Mouse (Mus musculus) limb, embryonic 13.5 days (tissue): ENCODE measurements around the gene Slc9a9. TPM values are rescaled to one million over a fixed set of nuclear protein-coding genes. Genes with fewer than 3 reads are reported as not detected.

Experiments
- ATAC-seq: fragments of 200-750 bp; cut with Nextera tagmentation; 2 replicates; pipeline ENCODE4 v1.8.0; 2017; ENCODE audit warnings: low read depth, moderate number of reproducible peaks, moderate TSS enrichment; ENCODE audit not compliant: low FRiP score
- H3K27ac ChIP-seq: fragments of 300-500 bp; sonication (generic); 2 replicates; pipeline ENCODE4 v1.5.1; 2015; ENCODE audit warnings: inconsistent platforms, mild to moderate bottlenecking, moderate library complexity
- H3K27me3 ChIP-seq: fragments of 300-500 bp; sonication (generic); 2 replicates; pipeline ENCODE4 v1.6.1; 2015; ENCODE audit warnings: mild to moderate bottlenecking, inconsistent platforms
- H3K36me3 ChIP-seq: fragments of 300-500 bp; sonication (generic); 2 replicates; pipeline ENCODE4 v1.6.1; 2015; ENCODE audit warnings: inconsistent platforms, mild to moderate bottlenecking, moderate library complexity
- H3K4me1 ChIP-seq: fragments of 300-500 bp; sonication (generic); 2 replicates; pipeline ENCODE4 v1.6.1; 2015; ENCODE audit warnings: inconsistent platforms
- H3K4me2 ChIP-seq: fragments of 300-500 bp; sonication (generic); replicated peaks from 2 replicates; pipeline ENCODE4 v1.6.1; 2015; ENCODE audit warnings: inconsistent platforms, mild to moderate bottlenecking, moderate library complexity
- H3K4me3 ChIP-seq: fragments of 300-500 bp; sonication (generic); 2 replicates; pipeline ENCODE4 v1.5.1; 2015; ENCODE audit warnings: moderate library complexity, mild to moderate bottlenecking, inconsistent platforms
- H3K9ac ChIP-seq: fragments of 300-500 bp; sonication (generic); 2 replicates; pipeline ENCODE4 v1.6.1; 2015; ENCODE audit warnings: mild to moderate bottlenecking, inconsistent platforms
- H3K9me3 ChIP-seq: fragments of 300-500 bp; sonication (generic); 2 replicates; pipeline ENCODE4 v1.6.1; 2016; ENCODE audit warnings: inconsistent platforms
- WGBS: fragments of 180-500 bp; shearing (Covaris S2); methylation state at CpG from one replicate; pipeline ENCODE4 v1.1.7; 2015; 5-methylcytosine and 5-hydroxymethylcytosine counted together
- polyA plus RNA-seq: library from polyadenylated mRNA; unstranded; fragments of >200 nt; fragmentation: Nextera tagmentation; extraction: Ambion mirVana; gene quantifications from 2 replicates; pipeline ENCODE4 v1.2.1, GENCODE M21; 2015

Slc9a9 gene
- polyA plus RNA-seq, 1 experiment from 2014 or later = 3.6 TPM

DNA sequence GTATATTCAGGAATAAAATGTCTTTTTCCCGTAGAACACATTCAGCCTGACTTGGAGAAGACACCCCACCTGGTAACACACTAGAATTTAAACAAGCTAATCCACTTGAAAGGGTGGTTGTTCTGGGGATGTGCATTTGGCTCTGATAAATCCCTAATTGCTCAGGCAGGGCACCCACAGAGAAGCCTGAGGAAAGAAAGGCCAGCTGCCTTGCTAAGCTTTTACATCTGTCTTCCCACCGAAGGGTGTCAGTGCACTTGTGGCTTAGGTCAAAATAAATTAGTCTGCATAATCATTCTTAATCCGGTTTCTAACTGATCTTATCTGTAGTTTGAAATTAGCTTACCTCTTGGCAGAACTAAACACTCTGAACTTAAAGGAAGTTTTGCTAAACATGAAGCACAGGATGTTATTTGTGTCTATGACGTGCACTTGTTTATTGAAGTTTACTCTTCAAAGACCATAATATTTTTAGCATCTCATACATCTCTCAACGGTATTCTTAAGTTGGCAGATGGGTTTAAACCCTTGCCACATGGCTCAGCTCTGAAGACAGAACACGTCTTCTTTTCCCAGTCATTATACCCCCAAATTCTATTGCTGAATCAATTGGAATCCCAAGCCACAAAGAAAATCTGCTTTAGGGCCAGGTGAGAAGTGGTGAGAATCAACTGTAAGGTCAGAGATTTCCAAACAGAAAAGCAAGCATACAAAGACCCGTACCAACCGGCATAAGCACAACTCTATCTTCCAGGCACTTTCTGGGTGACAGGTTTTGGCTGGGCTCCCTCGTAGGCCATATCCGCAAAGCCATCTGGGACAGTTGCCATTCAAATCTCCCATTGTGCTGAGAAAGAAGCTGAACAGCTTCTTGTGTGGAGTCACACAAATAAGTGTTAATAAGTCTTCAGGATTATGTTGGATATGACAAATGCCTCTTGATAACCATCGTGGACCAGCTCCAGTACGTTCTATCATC, 443.7 kb downstream of the Slc9a9 start:
- no peak overlapping the region for H3K4me3 ChIP-seq
- ATAC-seq = no peak
- no peak overlapping the region for H3K4me2 ChIP-seq
- H3K27ac ChIP-seq = no peak overlapping the region
- H3K4me1 ChIP-seq = peaks cover 6% of the 10 kb centered on the region
- H3K9me3 ChIP-seq = no peaks in the 10 kb centered on the region
- no peak overlapping the region for H3K9ac ChIP-seq
- H3K36me3 ChIP-seq = no peaks in the 10 kb centered on the region
- WGBS = 65% methylated on average over 12 of the region's 12 CpGs
- 0 out of 2 replicates have a peak, but pooled peaks cover 9% of the 10 kb centered on the region for H3K27me3 ChIP-seq

DNA sequence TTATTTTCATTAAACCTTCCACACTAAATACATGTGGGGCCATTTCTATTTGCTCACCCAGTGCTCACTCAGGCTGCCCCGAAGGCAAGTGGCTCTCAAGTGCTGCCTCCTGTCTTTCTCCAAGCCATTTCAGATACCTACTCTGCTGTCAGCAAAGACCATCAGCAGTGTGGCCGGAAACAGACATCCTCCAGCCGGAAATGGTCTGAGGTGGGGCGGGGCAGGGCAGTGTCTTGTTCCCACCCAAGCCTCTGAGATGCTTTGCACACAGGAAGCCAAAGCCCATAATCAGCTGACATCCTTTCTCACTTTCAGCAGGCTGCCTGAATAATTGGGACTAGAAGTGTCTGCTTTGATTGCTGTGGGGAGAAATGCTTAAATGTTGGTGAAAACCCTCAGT, 450.4 kb downstream of the Slc9a9 start:
- peaks cover 40% of the 10 kb centered on the region for H3K4me1 ChIP-seq
- H3K27ac ChIP-seq = no peak overlapping the region
- H3K27me3 ChIP-seq = 0 out of 2 replicates have a peak, but pooled peaks cover 10% of the 10 kb centered on the region
- no peak for ATAC-seq
- H3K4me2 ChIP-seq = peak overlapping the region; percentile 51
- no peak overlapping the region for H3K4me3 ChIP-seq
- no peak overlapping the region for H3K9ac ChIP-seq
- WGBS = 29% methylated on average over 4 of the region's 4 CpGs
- no peaks in the 10 kb centered on the region for H3K9me3 ChIP-seq
- no peaks in the 10 kb centered on the region for H3K36me3 ChIP-seq

- Histone ChIP-seq H3K4me1 (peaks cover 51% of the 10 kb centered on the region), H3K9me3 (no peaks in the 10 kb centered on the region), H3K36me3 (no peaks in the 10 kb centered on the region), H3K4me3 (peak overlapping the region; percentile 20), H3K27ac (peak overlapping the region; percentile 48; the same call in 1 of the 2 replicates), H3K4me2 (peak overlapping the region; percentile 51), H3K27me3 (0 out of 2 replicates have a peak, but pooled peaks cover 10% of the 10 kb centered on the region), H3K9ac (no peak overlapping the region; the same call in 1 of the 2 replicates)
- ATAC-seq = peak; percentile 81
- WGBS = 15% methylated on average over 11 of the region's 11 CpGs
Observed at GRCm38 (mm10) chr9:95121151-95121835, 451.6 kb downstream of the Slc9a9 start.

GRCm38 (mm10) chr9:95125683-95126082, 456.0 kb downstream of the Slc9a9 start:
- WGBS = 25% methylated on average over 1 of the region's 1 CpGs
- 0 out of 2 replicates have a peak, but pooled peaks have one; percentile 5 for ATAC-seq
- Histone ChIP-seq H3K4me3 (no peak overlapping the region), H3K27me3 (0 out of 2 replicates have a peak, but pooled peaks cover 7% of the 10 kb centered on the region), H3K36me3 (no peaks in the 10 kb centered on the region), H3K4me1 (peaks cover 24% of the 10 kb centered on the region), H3K9ac (no peak overlapping the region), H3K4me2 (no peak overlapping the region), H3K27ac (no peak overlapping the region; the same call in 1 of the 2 replicates), H3K9me3 (no peaks in the 10 kb centered on the region)

- Histone ChIP-seq H3K9ac (no peak overlapping the region), H3K4me3 (no peak overlapping the region), H3K9me3 (no peaks in the 10 kb centered on the region), H3K36me3 (no peaks in the 10 kb centered on the region), H3K27ac (no peak overlapping the region), H3K4me1 (peaks cover 15% of the 10 kb centered on the region), H3K4me2 (no peak overlapping the region), H3K27me3 (0 out of 2 replicates have a peak, but pooled peaks cover 7% of the 10 kb centered on the region)
- no peak for ATAC-seq
- 78% methylated on average over 2 of the region's 2 CpGs for WGBS
Observed at GRCm38 (mm10) chr9:95127774-95128173, 458.1 kb downstream of the Slc9a9 start.

DNA sequence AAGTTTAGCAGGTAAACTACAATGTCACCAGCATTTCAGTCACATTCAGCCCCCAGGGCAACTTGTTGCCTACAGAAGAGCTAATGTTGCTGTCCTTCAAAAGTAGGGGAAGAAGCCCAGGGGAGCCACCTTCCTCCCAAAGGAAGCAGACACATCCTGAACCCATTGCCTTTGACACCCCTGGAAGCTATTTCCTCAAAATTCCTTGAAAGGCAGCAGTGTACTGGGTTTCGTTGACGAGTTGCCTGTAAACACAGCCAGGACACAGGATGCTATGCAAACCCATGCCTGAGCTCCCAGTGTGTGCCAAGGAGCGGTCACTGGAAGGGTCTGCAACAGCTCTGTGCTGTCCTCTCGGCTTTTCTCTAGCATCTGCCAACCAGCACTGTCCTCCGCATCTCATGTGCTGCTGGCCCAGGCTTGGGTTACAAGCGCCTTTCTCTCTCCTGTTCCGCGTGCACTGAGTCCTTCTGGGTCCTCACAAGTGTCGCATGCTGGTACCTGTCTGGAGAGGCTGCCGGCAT, 479.6 kb downstream of the Slc9a9 start:
- H3K36me3 ChIP-seq = no peaks in the 10 kb centered on the region
- H3K4me3 ChIP-seq = no peak overlapping the region
- H3K4me2 ChIP-seq = no peak overlapping the region
- H3K4me1 ChIP-seq = peaks cover 17% of the 10 kb centered on the region; the same call in 1 of the 2 replicates
- 81% methylated on average over 10 of the region's 10 CpGs for WGBS
- no peak overlapping the region for H3K27ac ChIP-seq
- no peaks in the 10 kb centered on the region for H3K27me3 ChIP-seq
- no peak overlapping the region for H3K9ac ChIP-seq
- H3K9me3 ChIP-seq = no peaks in the 10 kb centered on the region
- ATAC-seq = no peak

- peaks cover 17% of the 10 kb centered on the region; the same call in 1 of the 2 replicates for H3K4me1 ChIP-seq
- no peak overlapping the region for H3K4me2 ChIP-seq
- H3K27ac ChIP-seq = no peak overlapping the region
- H3K36me3 ChIP-seq = no peaks in the 10 kb centered on the region
- no peaks in the 10 kb centered on the region for H3K27me3 ChIP-seq
- ATAC-seq = no peak
- WGBS = 49% methylated on average over 3 of the region's 3 CpGs
- no peak overlapping the region for H3K4me3 ChIP-seq
- no peaks in the 10 kb centered on the region for H3K9me3 ChIP-seq
- H3K9ac ChIP-seq = no peak overlapping the region
Observed at GRCm38 (mm10) chr9:95150096-95150495, 480.4 kb downstream of the Slc9a9 start.

GRCm38 (mm10) chr9:95150597-95150996, 480.9 kb downstream of the Slc9a9 start:
- no peak for ATAC-seq
- Histone ChIP-seq H3K4me3 (no peak overlapping the region), H3K27ac (no peak overlapping the region), H3K36me3 (no peaks in the 10 kb centered on the region), H3K4me1 (peaks cover 17% of the 10 kb centered on the region; the same call in 1 of the 2 replicates), H3K4me2 (no peak overlapping the region), H3K9me3 (no peaks in the 10 kb centered on the region), H3K9ac (no peak overlapping the region), H3K27me3 (no peaks in the 10 kb centered on the region)
- WGBS = 65% methylated on average over 3 of the region's 3 CpGs

DNA sequence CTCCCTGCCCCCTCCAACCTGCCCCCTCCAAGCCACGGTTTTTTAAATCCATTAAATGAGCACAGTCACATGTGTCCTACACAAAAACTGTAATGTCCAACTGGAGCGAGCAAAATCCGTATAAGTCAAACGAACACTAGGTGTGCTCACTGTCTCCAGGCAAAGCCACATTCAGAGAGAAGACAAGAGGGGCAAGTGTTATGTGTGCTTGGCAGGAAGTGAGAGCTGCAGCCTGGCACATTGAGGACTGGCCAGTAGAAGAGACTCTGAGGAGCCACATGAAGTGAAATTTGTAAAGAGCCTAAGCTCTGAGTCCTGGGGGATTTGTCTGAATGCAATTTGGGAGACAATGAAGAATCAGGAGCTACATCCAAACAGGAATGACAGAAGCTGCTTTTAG, 481.3 kb downstream of the Slc9a9 start:
- 73% methylated on average over 4 of the region's 4 CpGs for WGBS
- H3K4me1 ChIP-seq = peaks cover 17% of the 10 kb centered on the region; the same call in 1 of the 2 replicates

DNA sequence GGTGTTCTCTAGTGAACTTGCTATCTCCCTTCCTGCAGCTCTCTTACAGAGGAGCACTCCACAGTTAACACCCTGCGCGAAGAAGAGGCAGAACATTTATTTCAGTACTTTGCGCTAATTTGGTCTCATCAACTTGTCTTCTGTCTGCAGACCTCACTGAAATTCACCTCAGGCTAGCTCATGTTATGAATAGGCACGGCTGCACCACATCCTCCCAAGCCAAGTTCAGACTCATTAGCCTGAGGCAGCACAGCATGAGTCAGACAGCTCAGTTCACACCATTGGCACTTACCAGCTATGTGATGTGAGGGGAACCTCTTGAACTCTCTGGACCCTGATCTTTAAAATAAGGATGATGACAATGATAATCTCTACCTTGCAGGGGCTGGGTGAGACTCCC, 482.0 kb downstream of the Slc9a9 start:
- no peak overlapping the region for H3K9ac ChIP-seq
- no peak overlapping the region for H3K4me2 ChIP-seq
- H3K36me3 ChIP-seq = no peaks in the 10 kb centered on the region
- ATAC-seq = no peak
- H3K9me3 ChIP-seq = no peaks in the 10 kb centered on the region
- peaks cover 17% of the 10 kb centered on the region; the same call in 1 of the 2 replicates for H3K4me1 ChIP-seq
- no peak overlapping the region for H3K27ac ChIP-seq
- no peak overlapping the region for H3K4me3 ChIP-seq
- WGBS = 67% methylated on average over 4 of the region's 4 CpGs
- no peaks in the 10 kb centered on the region for H3K27me3 ChIP-seq

More for the DNA sequence above, 481.3 kb downstream of the Slc9a9 start:
- Histone ChIP-seq H3K4me3 (no peak overlapping the region), H3K27me3 (no peaks in the 10 kb centered on the region), H3K9me3 (no peaks in the 10 kb centered on the region), H3K27ac (no peak overlapping the region), H3K9ac (no peak overlapping the region), H3K4me2 (no peak overlapping the region), H3K36me3 (no peaks in the 10 kb centered on the region)
- ATAC-seq = no peak

DNA sequence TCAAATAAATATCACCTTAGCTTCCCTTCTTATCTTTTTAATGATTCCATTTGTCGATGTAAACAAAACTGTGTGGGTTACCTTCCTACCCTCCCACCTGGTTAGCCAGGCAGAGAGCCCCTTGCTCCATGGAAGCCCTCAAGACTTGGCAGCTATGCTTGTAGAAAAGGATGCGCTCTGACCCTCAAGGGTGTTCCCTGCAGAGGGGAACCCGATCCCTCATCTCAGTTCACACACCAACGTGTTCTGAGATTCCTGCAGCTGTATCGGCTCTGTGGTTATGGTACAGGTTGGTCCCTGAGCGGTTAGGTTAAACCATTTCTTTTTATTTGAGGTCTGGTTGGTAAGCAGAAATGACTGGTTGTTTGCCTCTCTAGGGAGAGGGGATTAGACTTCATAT, 484.3 kb downstream of the Slc9a9 start:
- Histone ChIP-seq H3K27me3 (no peaks in the 10 kb centered on the region), H3K27ac (no peak overlapping the region)

More for the DNA sequence above, 484.3 kb downstream of the Slc9a9 start:
- Histone ChIP-seq H3K9me3 (no peaks in the 10 kb centered on the region), H3K4me1 (peaks cover 17% of the 10 kb centered on the region; the same call in 1 of the 2 replicates), H3K36me3 (no peaks in the 10 kb centered on the region), H3K4me3 (no peak overlapping the region), H3K4me2 (no peak overlapping the region), H3K9ac (no peak overlapping the region)
- 64% methylated on average over 6 of the region's 6 CpGs for WGBS
- ATAC-seq = no peak
